Mouse (Mus musculus) kidney, postnatal 14 days (tissue): Measurements from ENCODE around the gene Gins2.

Source experiments
- DNase-seq: peaks from one replicate; pipeline ENCODE4 v3.0.0; 2022; ENCODE audit warnings: mixed read lengths

Gins2 gene

DNA sequence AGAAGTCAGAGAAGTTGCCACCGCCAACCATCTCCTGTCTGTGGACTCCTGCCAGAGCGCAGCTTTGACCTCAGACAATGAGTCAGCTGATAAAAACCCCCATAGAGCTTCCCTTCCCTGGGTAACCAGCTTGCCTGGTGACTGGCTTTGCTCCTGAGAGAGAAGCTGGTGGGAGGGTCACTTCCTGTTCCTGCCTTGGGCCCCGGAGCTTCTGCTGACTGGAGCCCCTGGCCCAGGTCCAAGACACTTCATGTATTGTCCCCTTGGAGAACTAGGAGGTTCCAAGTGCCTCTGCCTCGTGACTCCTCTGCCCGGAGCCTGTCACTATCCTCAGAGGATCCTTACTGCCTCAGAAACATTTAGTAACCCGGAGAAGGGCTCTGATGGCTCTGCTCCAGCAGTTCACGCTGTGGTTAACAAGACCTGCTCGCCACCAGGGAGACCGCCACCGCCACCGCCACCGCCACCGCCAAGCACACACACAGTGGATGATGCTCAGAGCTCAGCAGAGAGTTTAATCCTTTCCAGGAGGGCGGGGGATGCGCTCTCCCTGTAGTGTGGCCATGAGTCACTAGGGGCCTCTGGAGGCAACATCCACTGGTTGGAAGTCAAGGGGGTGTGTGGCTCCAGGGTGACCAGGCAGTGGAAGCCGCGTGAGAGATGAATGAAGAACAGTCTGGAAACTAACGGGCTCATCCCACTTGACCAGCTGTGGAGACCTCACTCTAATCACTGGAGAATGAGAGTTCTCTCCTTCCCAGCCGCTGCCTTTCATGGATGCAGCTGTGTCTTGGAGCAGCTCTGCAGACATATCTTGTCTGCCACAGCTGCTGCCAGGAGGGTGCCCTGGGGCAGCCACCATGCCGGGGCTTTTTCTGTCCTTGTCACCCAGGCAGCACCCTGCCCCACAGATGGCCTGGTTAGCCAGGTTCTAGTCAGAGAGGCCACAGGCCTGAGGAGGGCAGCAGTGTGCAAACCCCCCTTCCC is 25.0 kb downstream of the Gins2 start:
- peak; percentile 94 for DNase-seq

DNA sequence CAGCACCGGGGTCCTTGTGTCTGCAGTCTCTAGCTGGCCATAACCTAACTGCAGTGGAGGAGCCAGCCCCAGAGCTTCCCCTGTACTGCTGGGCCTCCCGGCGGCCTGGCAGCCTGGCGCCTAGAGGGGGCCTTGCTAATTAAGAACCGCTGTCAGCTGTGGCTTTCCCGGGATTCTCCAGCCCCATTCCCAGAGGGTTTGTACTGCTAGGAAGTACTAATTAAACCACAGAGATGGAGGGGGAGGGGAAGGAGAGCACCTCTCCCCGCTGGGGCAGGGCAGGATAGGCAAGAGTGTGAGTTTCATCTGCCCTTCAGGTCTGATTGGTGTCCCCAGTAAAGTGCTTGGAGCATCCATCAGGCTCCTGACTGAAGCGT is 25.8 kb downstream of the Gins2 start:
- DNase-seq, result peak; percentile 29

- DNase-seq, result no peak
Measured at GRCm38 (mm10) chr8:120562680-120563347, 26.3 kb downstream of the Gins2 start.

- no peak for DNase-seq
Measured at GRCm38 (mm10) chr8:120561539-120562435, 27.3 kb downstream of the Gins2 start.

DNA sequence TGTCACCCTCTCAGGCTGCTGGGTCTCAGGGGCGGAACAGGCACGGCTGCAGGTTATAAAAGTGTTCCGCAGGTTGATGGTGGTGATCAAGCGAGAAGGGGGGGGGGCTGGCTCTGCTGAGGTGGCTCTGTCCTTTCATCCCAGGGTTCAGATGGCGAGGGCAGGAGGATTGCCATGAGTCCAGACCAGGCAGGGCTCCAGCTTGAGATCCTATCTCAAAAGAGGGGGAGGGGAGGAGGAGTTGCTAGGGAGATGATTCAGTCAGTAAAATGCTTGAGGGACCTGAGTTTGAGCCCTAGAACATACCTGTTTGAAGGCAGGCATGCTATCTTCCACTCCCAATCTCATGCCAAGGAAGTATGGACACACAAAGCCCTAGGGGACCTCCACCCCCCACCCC is 28.6 kb downstream of the Gins2 start:
- no peak for DNase-seq

- no peak for DNase-seq
Measured at GRCm38 (mm10) chr8:120559654-120560053, 29.4 kb downstream of the Gins2 start.

GRCm38 (mm10) chr8:120558162-120558561 is 30.9 kb downstream of the Gins2 start:
- DNase-seq, result no peak

DNA sequence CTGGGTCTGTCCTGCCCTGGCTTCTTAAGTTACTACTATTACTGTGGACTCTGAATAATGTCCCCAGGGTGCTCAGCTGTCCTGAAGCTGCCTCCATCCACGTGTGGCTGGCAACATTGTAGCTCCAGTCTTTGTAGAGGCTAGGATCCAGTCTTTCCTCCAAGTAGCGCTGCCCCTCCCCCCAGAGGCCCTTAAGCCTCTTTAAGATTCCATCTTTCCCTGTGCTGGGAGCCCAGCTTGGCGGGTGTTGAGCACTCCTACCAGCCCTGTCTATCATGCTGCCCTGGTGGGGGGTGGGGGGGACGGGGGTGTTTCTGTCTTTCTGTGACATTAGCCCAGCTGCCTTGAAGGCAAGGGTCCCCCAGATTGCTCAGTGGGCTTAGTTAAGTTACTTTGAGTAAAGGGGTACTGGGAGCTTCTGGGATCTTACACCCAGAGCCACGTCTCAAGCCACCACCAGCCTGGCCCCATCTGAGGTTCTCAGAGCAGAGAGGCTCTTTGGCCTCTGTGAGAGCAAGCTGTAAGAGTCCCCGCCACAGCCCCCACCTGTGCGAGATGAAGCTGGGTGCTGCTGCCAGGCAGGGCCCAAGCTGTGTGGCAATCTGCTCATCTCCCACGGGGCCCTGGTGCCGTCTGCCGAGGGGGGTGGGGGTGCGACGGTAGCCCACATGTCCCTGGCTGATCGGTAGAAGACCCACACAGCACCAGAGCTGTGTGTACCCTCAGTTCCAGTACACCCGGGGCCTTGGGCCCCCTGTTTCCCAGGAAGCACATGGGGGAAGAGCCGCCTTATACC is 31.7 kb downstream of the Gins2 start:
- DNase-seq, result no peak

DNA sequence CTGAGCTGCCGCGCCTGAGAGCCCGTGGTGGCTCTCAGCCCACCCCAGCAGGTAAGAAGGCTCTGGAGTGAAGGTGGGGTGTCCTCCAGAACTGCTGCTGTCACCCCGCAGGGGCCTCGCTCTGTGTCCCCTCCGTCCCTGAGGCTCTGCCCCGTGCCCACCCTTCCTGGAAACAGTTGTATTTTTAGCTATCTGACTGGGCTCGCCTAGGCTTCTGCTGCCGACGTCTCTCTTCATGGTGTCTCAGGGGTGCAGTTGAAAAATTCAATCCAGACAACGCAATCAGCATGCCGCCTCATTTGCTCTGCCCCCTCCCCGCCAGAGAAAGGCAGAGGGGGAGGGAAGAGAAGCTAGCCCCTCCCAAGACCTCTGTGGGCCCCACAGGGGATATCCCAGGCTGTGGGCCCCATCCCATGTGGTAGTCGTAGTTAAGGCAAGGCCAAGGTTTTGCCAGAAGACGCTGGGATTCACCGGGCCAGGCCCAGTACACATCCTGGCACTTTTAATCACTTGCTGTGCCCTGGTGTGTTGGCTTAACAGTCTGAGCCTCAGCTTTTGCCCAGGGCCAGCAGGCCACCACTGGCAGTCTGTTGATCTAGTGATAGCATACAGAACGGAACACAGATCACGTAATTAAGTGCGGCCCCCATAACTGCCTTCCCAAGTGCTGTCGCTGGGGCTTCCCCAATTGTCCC is 32.8 kb downstream of the Gins2 start:
- no peak for DNase-seq

DNA sequence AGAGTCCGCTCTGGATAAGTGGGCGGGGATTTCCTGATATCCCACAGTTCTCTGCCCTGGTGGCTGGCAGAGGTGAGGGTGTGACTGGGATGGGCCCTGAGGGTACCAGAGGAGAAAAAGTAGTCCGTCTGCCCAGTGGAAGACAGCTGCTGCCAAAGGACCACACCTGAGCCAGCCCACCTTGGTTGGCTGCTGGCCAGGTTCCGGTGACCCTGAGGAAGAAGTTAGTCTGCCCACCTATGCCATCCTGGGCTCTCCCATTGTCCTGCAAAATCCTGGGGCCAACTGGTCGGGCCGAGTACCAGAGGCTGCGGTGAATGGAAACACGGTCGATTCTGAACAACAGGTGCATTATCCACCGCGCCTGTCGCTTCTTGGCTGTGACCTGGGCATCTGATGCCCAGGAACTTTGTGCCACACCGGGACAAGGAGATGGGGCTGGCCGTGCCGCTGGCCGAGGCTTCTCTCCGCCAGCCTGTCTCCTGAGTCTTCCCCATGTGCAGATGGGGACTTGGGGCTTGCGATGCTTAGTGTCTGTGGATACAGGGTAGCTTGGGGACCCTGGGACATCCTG is 34.6 kb downstream of the Gins2 start:
- no peak for DNase-seq

DNA sequence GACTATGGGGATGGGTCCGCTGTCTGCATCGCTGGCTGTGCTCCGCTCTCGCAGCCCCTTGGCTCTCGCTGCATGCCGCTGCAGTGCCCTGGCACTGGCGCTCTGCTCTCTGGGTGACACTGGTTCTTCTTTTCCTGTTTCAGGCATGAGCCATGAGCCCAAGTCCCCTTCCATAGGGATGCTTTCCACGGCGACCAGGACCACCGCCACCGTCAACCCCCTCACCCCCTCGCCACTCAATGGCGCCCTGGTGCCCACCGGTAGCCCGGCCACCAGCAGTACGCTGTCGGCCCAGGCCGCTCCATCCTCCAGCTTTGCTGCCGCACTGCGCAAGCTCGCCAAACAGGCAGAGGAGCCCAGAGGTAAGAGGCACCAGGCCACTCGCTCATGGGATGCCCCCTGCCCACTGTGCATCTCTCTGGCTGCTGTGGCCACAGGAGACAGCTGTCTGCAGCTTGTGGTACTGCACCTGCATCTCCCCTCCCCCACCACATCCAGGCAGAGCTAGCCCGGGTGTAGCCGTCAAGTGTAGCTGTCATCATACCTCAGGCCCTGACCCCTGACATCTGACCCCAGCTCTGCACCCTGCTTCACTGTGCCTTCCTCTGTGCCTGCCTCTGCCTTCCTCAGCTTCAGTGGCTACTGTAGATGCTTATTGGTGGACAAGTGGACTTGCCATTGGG is 35.5 kb downstream of the Gins2 start:
- no peak for DNase-seq

GRCm38 (mm10) chr8:120552509-120552908 is 36.6 kb downstream of the Gins2 start:
- DNase-seq, result no peak

DNA sequence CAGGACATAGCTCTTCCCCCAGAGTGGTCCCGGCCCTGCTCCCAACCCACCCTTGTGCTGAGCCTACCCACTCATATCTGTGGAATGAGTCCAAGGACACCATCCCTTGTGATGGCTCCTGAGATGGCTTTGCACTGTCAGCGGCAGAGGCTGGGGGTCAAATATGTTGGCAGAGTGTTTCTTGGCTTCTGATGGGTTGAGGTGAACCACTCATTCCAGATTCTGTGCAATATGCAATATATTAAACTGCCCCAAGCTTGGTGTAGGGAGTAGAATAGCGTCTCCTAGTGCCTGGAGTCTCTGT is 37.5 kb downstream of the Gins2 start:
- DNase-seq, result no peak

DNA sequence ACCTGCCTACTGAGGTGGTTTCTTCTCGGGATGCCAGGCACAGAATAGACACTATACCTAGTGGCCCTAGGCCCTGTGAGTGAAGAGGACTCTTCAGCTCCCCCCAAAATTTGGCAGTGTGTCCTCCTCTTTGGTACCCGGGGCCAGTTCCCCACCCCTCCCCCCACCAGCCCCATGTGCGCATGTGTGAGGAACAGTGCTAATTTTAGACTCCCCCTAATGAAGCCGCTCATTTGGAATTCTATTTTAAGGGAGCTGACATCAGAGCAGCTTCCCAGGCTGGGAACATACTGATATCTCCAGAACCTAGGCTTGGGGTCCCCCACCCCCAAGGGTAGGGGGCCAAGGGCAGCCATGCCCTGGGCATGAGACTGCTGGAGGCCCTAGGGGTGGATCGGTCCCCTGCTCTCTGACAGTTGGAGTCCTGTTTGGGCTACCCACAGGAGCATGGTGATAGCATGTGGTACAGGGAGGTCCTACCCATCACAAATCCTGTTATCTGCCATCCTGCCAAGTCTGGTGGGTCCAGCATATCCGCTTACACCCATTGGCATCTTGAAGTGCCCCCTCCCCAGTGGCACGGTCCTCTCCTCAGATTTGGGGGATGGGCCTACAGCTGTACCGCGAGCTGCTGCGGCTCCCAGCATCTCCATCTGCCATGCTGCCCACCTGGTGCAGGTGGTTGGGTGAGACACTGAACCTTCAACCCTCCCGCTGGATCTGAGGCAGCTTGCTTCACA is 38.0 kb downstream of the Gins2 start:
- DNase-seq, result no peak

DNA sequence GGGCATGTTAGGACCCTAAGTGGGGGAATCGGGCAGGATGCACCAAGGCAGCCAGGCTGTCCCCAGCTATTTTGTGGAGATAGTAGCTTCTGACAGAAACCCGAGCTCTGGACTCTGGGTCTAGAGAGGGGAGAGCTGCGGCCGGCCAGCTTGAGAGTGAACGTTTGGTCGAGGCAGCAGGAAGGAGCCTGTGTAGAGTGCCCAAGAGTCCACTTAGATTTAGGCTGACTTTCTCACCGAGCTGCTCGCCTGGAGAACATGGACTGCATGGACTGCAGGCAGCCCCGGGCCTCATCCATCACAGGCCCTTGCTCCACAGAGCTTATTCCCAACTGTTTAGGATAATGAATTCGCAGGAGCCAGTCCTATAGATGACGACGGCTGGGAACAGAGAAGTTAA is 38.7 kb downstream of the Gins2 start:
- no peak for DNase-seq

- DNase-seq, result no peak
Measured at GRCm38 (mm10) chr8:120549922-120550321, 39.2 kb downstream of the Gins2 start.

GRCm38 (mm10) chr8:120549321-120549921 is 39.7 kb downstream of the Gins2 start:
- peak; percentile 46 for DNase-seq

DNA sequence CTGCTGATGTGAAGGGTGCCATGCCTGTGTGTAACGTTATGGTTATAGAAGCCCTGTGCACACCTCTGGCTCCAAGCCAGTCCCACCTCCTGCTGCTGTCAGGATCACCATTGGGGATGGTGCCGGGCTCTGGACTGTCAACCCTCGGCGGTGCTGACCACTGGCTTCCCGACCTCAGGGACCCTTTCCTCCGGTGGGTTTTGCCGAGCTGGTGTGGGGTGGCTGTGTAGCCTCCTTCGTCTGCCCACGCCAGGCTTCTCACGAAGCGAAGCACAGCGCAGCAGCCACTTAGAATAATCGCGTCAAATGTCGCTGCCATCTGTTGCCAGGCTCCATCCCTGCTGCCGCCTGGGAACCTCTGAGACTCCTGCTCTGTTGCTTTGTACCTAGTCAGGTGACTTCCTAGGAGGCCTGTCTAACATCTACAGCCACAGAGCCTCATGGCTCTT is 40.8 kb downstream of the Gins2 start:
- no peak for DNase-seq

- no peak for DNase-seq
Measured at GRCm38 (mm10) chr8:120547562-120547961, 41.5 kb downstream of the Gins2 start.

GRCm38 (mm10) chr8:120544155-120544554 is 44.9 kb downstream of the Gins2 start:
- DNase-seq, result peak; percentile 53
